Mouse (Mus musculus): Measurements from ENCODE around the gene Opa3. TPM values are rescaled to one million over a fixed set of nuclear protein-coding genes. Genes with fewer than 3 reads are reported as not detected.

The Opa3 gene
- total and polyA plus RNA-seq, 3 experiments = 9.4 to 21.2 (median 11.9) TPM

DNA sequence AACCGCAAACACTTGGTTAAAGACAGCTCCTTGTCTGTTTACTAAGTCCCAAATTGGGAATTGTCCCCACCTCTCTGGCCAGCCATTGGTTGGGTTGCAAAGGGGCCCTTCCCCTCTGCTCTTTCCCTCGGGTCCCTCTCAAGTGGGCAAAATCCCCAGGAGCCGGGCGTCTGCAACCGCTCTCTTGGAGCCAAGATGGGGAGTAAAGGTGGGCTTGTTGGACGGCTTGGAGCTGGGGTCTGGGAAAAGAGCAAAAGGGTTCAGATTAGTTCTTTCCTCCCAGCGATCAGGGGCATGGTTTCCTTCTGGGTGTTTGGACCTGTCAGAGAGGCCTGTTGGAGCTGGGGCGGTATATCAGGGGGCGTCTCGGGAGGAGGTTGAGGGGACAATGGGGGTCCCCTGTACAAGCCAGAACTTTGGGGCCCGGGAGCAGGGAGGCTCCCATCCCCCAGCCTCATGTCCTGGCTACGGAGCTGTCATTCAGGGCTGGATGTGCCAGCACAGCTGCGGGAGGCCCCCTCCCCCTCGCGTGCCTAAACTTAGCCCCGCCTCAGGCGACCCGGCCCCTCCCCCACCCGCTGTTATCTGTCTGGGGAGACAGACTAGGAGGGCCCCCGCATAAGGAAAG is 62.9 kb downstream of the Opa3 start:
- Histone ChIP-seq H3K4me3 (replicated peaks in 1 of 3; ENCODE audit: low read depth in 2 of 3, low read length in 2 of 3, poor library complexity in 1 of 3) (no peak overlapping the region), H3K79me2 (replicated peaks; ENCODE audit: control insufficient read depth, extremely low read depth, insufficient read depth, poor library complexity, severe bottlenecking) (no peaks in the 10 kb centered on the region), H3K27ac (ENCODE audit: insufficient read depth, low read depth) (no peak overlapping the region), H3K9ac (ENCODE audit: insufficient read depth, low read depth) (no peak overlapping the region), H3K9me3 (replicated peaks; ENCODE audit: low read length) (no peaks in the 10 kb centered on the region), H3K27me3 (replicated peaks) (peaks cover 17% of the 10 kb centered on the region), H3K36me3 (replicated peaks in 1 of 2; ENCODE audit: control insufficient read depth in 1 of 2, insufficient read depth in 1 of 2, low read length in 1 of 2) (no peaks in the 10 kb centered on the region), H3K4me2 (ENCODE audit: insufficient read depth, low read depth, poor library complexity, severe bottlenecking) (no peak overlapping the region), H3K4me1 (ENCODE audit: control insufficient read depth in 1 of 2, insufficient read depth in 2 of 2) (peaks cover 2 to 11% of the 10 kb centered on the region in 2 experiments; a peak in 2 of 4 replicates)
- TF ChIP-seq ZNF384 (IDR thresholded peaks at IDR 0.05; ENCODE audit: low read depth, low read length) (no peak), CHD2 (IDR thresholded peaks at IDR 0.05; ENCODE audit: low read length) (peak; percentile 32; the same call in 1 of the 2 replicates), BHLHE40 (IDR thresholded peaks at IDR 0.05; ENCODE audit: low read depth, low read length) (peak; percentile 30)
- in situ Hi-C loops (cut with MboI; ENCODE audit: low pct_ligation_motif_present, low pct_unique_long_range_greater_than_20kb, low sequenced_read_pairs) (no loop called here), dilution Hi-C loops (cut with MboI; ENCODE audit: extremely low pct_ligation_motif_present, extremely low pct_unique_long_range_greater_than_20kb, low sequenced_read_pairs) (no loop called here)
- no peak for DNase-seq (ENCODE audit: extremely low read depth)

DNA sequence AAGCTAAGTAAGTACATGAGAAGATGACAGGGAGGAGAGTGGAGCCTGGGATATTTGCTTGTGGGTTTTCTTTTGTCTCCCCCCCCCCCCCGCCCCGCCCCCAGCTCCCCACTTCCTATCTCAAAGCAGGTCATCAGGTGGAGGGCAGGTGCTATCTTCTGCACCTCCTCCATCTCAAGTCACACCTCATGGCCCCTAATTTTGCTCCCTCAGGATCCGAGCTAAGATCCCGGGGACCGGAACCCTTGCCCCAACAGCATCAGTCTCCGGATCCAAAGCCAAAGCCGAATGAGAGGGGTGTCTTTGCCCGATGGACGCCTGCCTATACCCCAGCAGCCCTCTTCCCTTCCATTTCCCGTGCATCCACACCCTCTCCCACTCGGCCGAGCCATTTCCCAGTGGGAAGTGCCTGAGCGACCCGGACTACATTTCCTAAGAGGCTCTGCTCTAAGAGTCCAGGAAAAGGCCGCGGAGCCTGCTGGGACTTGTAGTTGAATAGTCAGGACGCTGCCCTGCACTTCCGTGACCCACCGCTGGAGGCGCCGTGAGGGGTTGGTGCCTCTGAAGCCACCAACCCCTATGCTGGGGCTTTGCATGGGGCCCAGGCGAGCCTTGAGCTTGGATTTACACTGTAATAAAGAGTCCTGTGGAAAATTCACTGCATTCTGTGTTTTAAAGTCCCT is 67.5 kb downstream of the Opa3 start:
- Histone ChIP-seq H3K36me3 (replicated peaks in 1 of 2; ENCODE audit: control insufficient read depth in 1 of 2, insufficient read depth in 1 of 2, low read length in 1 of 2) (no peaks in the 10 kb centered on the region), H3K79me2 (replicated peaks; ENCODE audit: control insufficient read depth, extremely low read depth, insufficient read depth, poor library complexity, severe bottlenecking) (no peaks in the 10 kb centered on the region), H3K9me3 (replicated peaks; ENCODE audit: low read length) (peaks cover 3% of the 10 kb centered on the region), H3K27me3 (replicated peaks) (no peaks in the 10 kb centered on the region), H3K9ac (ENCODE audit: insufficient read depth, low read depth) (peak overlapping the region; percentile 87), H3K27ac (ENCODE audit: insufficient read depth, low read depth) (no peak overlapping the region), H3K4me1 (ENCODE audit: control insufficient read depth in 1 of 2, insufficient read depth in 2 of 2) (peaks cover 4 to 21% of the 10 kb centered on the region in 2 experiments; a peak in 3 of 4 replicates), H3K4me3 (replicated peaks in 1 of 3; ENCODE audit: low read depth in 2 of 3, low read length in 2 of 3, poor library complexity in 1 of 3) (peak overlapping the region; percentile 65 to 75 (median 71)), H3K4me2 (ENCODE audit: insufficient read depth, low read depth, poor library complexity, severe bottlenecking) (peak overlapping the region; percentile 96)
- DNase-seq (ENCODE audit: extremely low read depth) = peak; percentile 90
- TF ChIP-seq EP300 (IDR thresholded peaks at IDR 0.05; ENCODE audit: low read length) (no peak), TBP (conservative IDR thresholded peaks at IDR 0.05; ENCODE audit: low read depth, low read length) (0 out of 2 replicates have a peak, but pooled peaks have one; percentile 21), KAT2A (IDR thresholded peaks at IDR 0.05; ENCODE audit: insufficient replicate concordance, low read length) (peak; percentile 99), GABPA (IDR thresholded peaks at IDR 0.05; ENCODE audit: insufficient replicate concordance, low read depth, low read length) (peak; percentile 89; the same call in 1 of the 2 replicates), MAFK (IDR thresholded peaks at IDR 0.05; ENCODE audit: insufficient replicate concordance, low read length) (no peak), MAZ (IDR thresholded peaks at IDR 0.05; ENCODE audit: low read depth, low read length) (0 out of 2 replicates have a peak, but pooled peaks have one; percentile 27), CTCF (conservative IDR thresholded peaks at IDR 0.05 in 1 of 2, IDR thresholded peaks at IDR 0.05 in 1 of 2; ENCODE audit: low read depth in 2 of 2, low read length in 2 of 2) (peak; percentile 78 to 88), TCF12 (IDR thresholded peaks at IDR 0.05; ENCODE audit: low read depth, low read length) (peak; percentile 20; the same call in 1 of the 2 replicates), MYC (IDR thresholded peaks at IDR 0.05; ENCODE audit: low read depth, low read length) (no peak), CHD2 (IDR thresholded peaks at IDR 0.05; ENCODE audit: low read length) (peak; percentile 31; the same call in 1 of the 2 replicates), ELF1 (IDR thresholded peaks at IDR 0.05; ENCODE audit: low read depth, low read length) (peak; percentile 96), BHLHE40 (IDR thresholded peaks at IDR 0.05; ENCODE audit: low read depth, low read length) (no peak), PAX5 (IDR thresholded peaks at IDR 0.05; ENCODE audit: low read length) (no peak), UBTF (IDR thresholded peaks at IDR 0.05; ENCODE audit: low read depth, low read length) (no peak), HCFC1 (IDR thresholded peaks at IDR 0.05; ENCODE audit: low read depth, low read length) (peak; percentile 100), IRF4 (IDR thresholded peaks at IDR 0.05; ENCODE audit: low read depth, low read length) (peak; percentile 58; the same call in 1 of the 2 replicates), SMC3 (IDR thresholded peaks at IDR 0.05; ENCODE audit: low read depth, low read length) (peak; percentile 41), RAD21 (IDR thresholded peaks at IDR 0.05; ENCODE audit: low read depth, low read length) (peak; percentile 32), POLR2A (IDR thresholded peaks at IDR 0.05; ENCODE audit: low read depth, low read length) (peak; percentile 55; the same call in 1 of the 2 replicates)
- in situ Hi-C loops (cut with MboI; ENCODE audit: low pct_ligation_motif_present, low pct_unique_long_range_greater_than_20kb, low sequenced_read_pairs) = no loop called here
- dilution Hi-C loops (cut with MboI; ENCODE audit: extremely low pct_ligation_motif_present, extremely low pct_unique_long_range_greater_than_20kb, low sequenced_read_pairs) = no loop called here
